In the genomic region with DNA sequence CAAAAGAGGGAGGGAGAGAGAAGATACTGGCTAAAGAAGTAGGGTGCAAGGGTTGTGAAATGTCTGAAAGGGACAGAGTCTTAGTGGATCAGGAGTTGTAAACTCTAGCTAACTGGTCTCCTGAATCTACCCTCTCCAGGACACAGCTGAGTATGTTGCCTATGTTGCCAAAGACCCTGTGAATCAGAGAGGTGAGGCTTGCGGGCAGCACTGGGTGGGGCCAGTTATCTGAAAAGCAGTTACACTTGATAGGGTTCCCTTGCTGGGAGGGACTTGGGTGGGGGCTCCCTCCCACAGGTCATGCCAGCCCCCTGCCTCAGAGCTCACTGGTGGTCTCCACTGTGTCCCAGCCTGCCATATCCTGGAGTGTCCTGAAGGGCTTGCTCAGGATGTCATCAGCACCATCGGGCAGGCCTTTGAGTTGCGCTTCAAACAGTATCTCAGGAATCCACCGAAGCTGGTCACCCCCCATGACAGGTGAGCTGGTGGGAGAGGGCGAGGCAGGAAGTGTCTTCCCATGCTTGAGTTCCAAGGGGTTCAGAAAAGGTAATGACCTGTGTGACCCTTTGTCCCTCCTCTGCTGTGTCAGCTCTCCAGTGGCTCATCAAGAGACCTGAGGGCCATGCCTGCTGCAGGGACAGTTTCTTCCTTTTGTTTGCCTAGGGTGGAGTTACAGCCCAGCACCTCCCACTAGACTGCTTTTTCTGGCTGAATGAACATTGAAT, we compare ENCODE assay signal across 17 mouse cellular contexts. TPM values are rescaled to one million over a fixed set of nuclear protein-coding genes. Genes with fewer than 3 reads are reported as not detected.
DNase-seq lines count a peak whose midpoint lies in the region; ATAC-seq and TF ChIP-seq lines count a peak whose summit lies in the region.
"Had no signal": no experiment of that assay in that cellular context is flagged by ENCODE, and none has a peak within 500 bp of the region (broad histone marks: within the 10 kb centered on the region; RNA-seq: fewer than 3 reads in every experiment).

No protein-coding gene starts in this region.

- H3K4me1 ChIP-seq in hindbrain, embryonic 12.5 days: peaks cover 29% of the 10 kb centered on the region
- H3K4me1 ChIP-seq in hindbrain, embryonic 14.5 days (replicated peaks; ENCODE audit: control insufficient read depth, insufficient read depth, low read length): peaks cover 18% of the 10 kb centered on the region
- H3K4me1 ChIP-seq in ES-Bruce4 (ENCODE audit: control insufficient read depth, insufficient read depth, low read length): peaks cover 13% of the 10 kb centered on the region
- H3K4me1 ChIP-seq in embryonic facial prominence, embryonic 10.5 days: peaks cover 48% of the 10 kb centered on the region
- peaks cover 81% of the 10 kb centered on the region for H3K4me1 ChIP-seq in liver, embryonic 15.5 days (replicated peaks)
- H3K4me1 ChIP-seq in midbrain, embryonic 15.5 days: peaks cover 16% of the 10 kb centered on the region
- H3K4me1 ChIP-seq in forebrain, embryonic 13.5 days: peaks cover 25% of the 10 kb centered on the region

- H3K9ac ChIP-seq in hindbrain, embryonic 12.5 days: no peak overlapping the region
- H3K9ac ChIP-seq in hindbrain, embryonic 14.5 days: no peak overlapping the region
- no peak overlapping the region for H3K9ac ChIP-seq in ES-Bruce4 (ENCODE audit: low read depth, poor library complexity, severe bottlenecking)
- H3K9ac ChIP-seq in liver, embryonic 15.5 days: peak overlapping the region; percentile 22; the same call in 1 of the 2 replicates
- no peak overlapping the region for H3K9ac ChIP-seq in midbrain, embryonic 15.5 days
- no peak overlapping the region for H3K9ac ChIP-seq in forebrain, embryonic 13.5 days
- H3K9ac ChIP-seq: hindbrain, embryonic 15.5 days; neural tube, embryonic 12.5 days had no signal

- TF ChIP-seq CTCF in ES-Bruce4 (IDR thresholded peaks at IDR 0.05; ENCODE audit: low read depth, low read length): no peak

- H3K4me3 ChIP-seq in hindbrain, embryonic 12.5 days: no peak overlapping the region
- H3K4me3 ChIP-seq in hindbrain, embryonic 14.5 days (replicated peaks; ENCODE audit: low read length): no peak overlapping the region
- no peak overlapping the region for H3K4me3 ChIP-seq in ES-Bruce4 (ENCODE audit: low read depth, low read length)
- H3K4me3 ChIP-seq in embryonic facial prominence, embryonic 10.5 days: peak overlapping the region; percentile 11; the same call in 1 of the 2 replicates
- peak overlapping the region; percentile 21 for H3K4me3 ChIP-seq in liver, embryonic 15.5 days (replicated peaks)
- H3K4me3 ChIP-seq in midbrain, embryonic 15.5 days: no peak overlapping the region
- H3K4me3 ChIP-seq in forebrain, embryonic 13.5 days: no peak overlapping the region
- H3K4me3 ChIP-seq: hindbrain, embryonic 15.5 days; layer of hippocampus, adult 2 months; neural tube, embryonic 12.5 days had no signal

- 0 out of 2 replicates have a peak overlapping the region, but pooled peaks have one; percentile 1 for H3K4me2 ChIP-seq in hindbrain, embryonic 12.5 days (replicated peaks)
- no peak overlapping the region for H3K4me2 ChIP-seq in hindbrain, embryonic 14.5 days (replicated peaks)
- peak overlapping the region; percentile 95 for H3K4me2 ChIP-seq in liver, embryonic 15.5 days
- no peak overlapping the region for H3K4me2 ChIP-seq in midbrain, embryonic 15.5 days
- H3K4me2 ChIP-seq in forebrain, embryonic 13.5 days: no peak overlapping the region
- H3K4me2 ChIP-seq: hindbrain, embryonic 15.5 days had no signal

- no peaks in the 10 kb centered on the region for H3K9me3 ChIP-seq in hindbrain, embryonic 12.5 days (replicated peaks)
- H3K9me3 ChIP-seq in hindbrain, embryonic 14.5 days (ENCODE audit: control insufficient read depth, low read length): no peaks in the 10 kb centered on the region
- no peaks in the 10 kb centered on the region for H3K9me3 ChIP-seq in ES-Bruce4 (replicated peaks; ENCODE audit: control insufficient read depth, insufficient read depth, low read length, poor library complexity, severe bottlenecking)
- no peaks in the 10 kb centered on the region for H3K9me3 ChIP-seq in embryonic facial prominence, embryonic 10.5 days
- no peaks in the 10 kb centered on the region for H3K9me3 ChIP-seq in liver, embryonic 15.5 days (replicated peaks)
- no peaks in the 10 kb centered on the region for H3K9me3 ChIP-seq in midbrain, embryonic 15.5 days
- H3K9me3 ChIP-seq in forebrain, embryonic 13.5 days (replicated peaks): no peaks in the 10 kb centered on the region
- H3K9me3 ChIP-seq: hindbrain, embryonic 15.5 days; neural tube, embryonic 12.5 days had no signal

- TF ChIP-seq POLR2A in ES-Bruce4 (IDR thresholded peaks at IDR 0.05; ENCODE audit: insufficient read depth, low read length): no peak

- no peak for DNase-seq in hindbrain, embryonic 14.5 days (ENCODE audit: low spot score)
- DNase-seq in embryonic facial prominence, embryonic 10.5 days (ENCODE audit: low spot score): no peak
- DNase-seq in spleen, postnatal 14 days (ENCODE audit: low spot score in 2 of 2): no peak
- DNase-seq: cerebellum, postnatal 25 days; gastrocnemius, postnatal 36 days; kidney, adult 8-10 months; lung, adult 18-20 months had no signal

- H3K27ac ChIP-seq in hindbrain, embryonic 12.5 days: no peak overlapping the region
- no peak overlapping the region for H3K27ac ChIP-seq in hindbrain, embryonic 14.5 days
- peak overlapping the region; percentile 40 for H3K27ac ChIP-seq in ES-Bruce4 (ENCODE audit: insufficient read depth, low read length)
- no peak overlapping the region for H3K27ac ChIP-seq in embryonic facial prominence, embryonic 10.5 days (replicated peaks)
- H3K27ac ChIP-seq in liver, embryonic 15.5 days (replicated peaks): peak overlapping the region; percentile 84
- H3K27ac ChIP-seq in midbrain, embryonic 15.5 days: no peak overlapping the region
- H3K27ac ChIP-seq in forebrain, embryonic 13.5 days: no peak overlapping the region
- H3K27ac ChIP-seq: hindbrain, embryonic 15.5 days; layer of hippocampus, adult 2 months; macrophage; neural tube, embryonic 12.5 days had no signal

- H3K36me3 ChIP-seq in hindbrain, embryonic 12.5 days: peaks cover 25% of the 10 kb centered on the region
- peaks cover 27% of the 10 kb centered on the region for H3K36me3 ChIP-seq in hindbrain, embryonic 14.5 days (replicated peaks; ENCODE audit: control insufficient read depth, insufficient read depth)
- H3K36me3 ChIP-seq in ES-Bruce4 (ENCODE audit: control insufficient read depth, insufficient read depth, low read length, poor library complexity, severe bottlenecking): peaks cover 16% of the 10 kb centered on the region
- H3K36me3 ChIP-seq in embryonic facial prominence, embryonic 10.5 days (replicated peaks): peaks cover 59% of the 10 kb centered on the region
- peaks cover 66% of the 10 kb centered on the region for H3K36me3 ChIP-seq in liver, embryonic 15.5 days (replicated peaks)
- H3K36me3 ChIP-seq in midbrain, embryonic 15.5 days (replicated peaks): no peaks in the 10 kb centered on the region
- peaks cover 19% of the 10 kb centered on the region for H3K36me3 ChIP-seq in forebrain, embryonic 13.5 days (ENCODE audit: poor library complexity, severe bottlenecking)
- H3K36me3 ChIP-seq: hindbrain, embryonic 15.5 days had no signal

- no peak for ATAC-seq in hindbrain, embryonic 12.5 days (ENCODE audit: low FRiP score)
- ATAC-seq in hindbrain, embryonic 14.5 days (ENCODE audit: low FRiP score): no peak
- peak; percentile 36 for ATAC-seq in liver, embryonic 15.5 days (ENCODE audit: insufficient read depth)
- no peak for ATAC-seq in midbrain, embryonic 15.5 days (replicated peaks)
- no peak for ATAC-seq in forebrain, embryonic 13.5 days
- ATAC-seq: midbrain, embryonic 16.5 days had no signal

- no peak for TF ChIP-seq EP300 in ES-Bruce4 (IDR thresholded peaks at IDR 0.05; ENCODE audit: insufficient read depth, low read depth, low read length)

- H3K27me3 ChIP-seq in hindbrain, embryonic 12.5 days: no peaks in the 10 kb centered on the region
- no peaks in the 10 kb centered on the region for H3K27me3 ChIP-seq in hindbrain, embryonic 14.5 days (ENCODE audit: control insufficient read depth, insufficient read depth, low read length)
- H3K27me3 ChIP-seq in ES-Bruce4 (ENCODE audit: control insufficient read depth, insufficient read depth, low read length, poor library complexity, severe bottlenecking): no peaks in the 10 kb centered on the region
- H3K27me3 ChIP-seq in embryonic facial prominence, embryonic 10.5 days (replicated peaks; ENCODE audit: low read depth, poor library complexity, severe bottlenecking): no peaks in the 10 kb centered on the region
- no peaks in the 10 kb centered on the region for H3K27me3 ChIP-seq in liver, embryonic 15.5 days
- no peaks in the 10 kb centered on the region for H3K27me3 ChIP-seq in midbrain, embryonic 15.5 days (replicated peaks)
- no peaks in the 10 kb centered on the region for H3K27me3 ChIP-seq in forebrain, embryonic 13.5 days
- H3K27me3 ChIP-seq: hindbrain, embryonic 15.5 days; neural tube, embryonic 12.5 days had no signal

- WGBS in hindbrain, embryonic 12.5 days: 90% methylated on average over 5 of the region's 5 CpGs
- 88% methylated on average over 5 of the region's 5 CpGs for WGBS in hindbrain, embryonic 14.5 days
- 93% methylated on average over 5 of the region's 5 CpGs for WGBS in embryonic facial prominence, embryonic 10.5 days
- 48% methylated on average over 5 of the region's 5 CpGs for WGBS in liver, embryonic 15.5 days (ENCODE audit: insufficient replicate concordance)
- 93% methylated on average over 5 of the region's 5 CpGs for WGBS in midbrain, embryonic 15.5 days
- 87% methylated on average over 5 of the region's 5 CpGs for WGBS in forebrain, embryonic 13.5 days

RNA-seq across cellular contexts. Expression of a gene that starts 5.4 kb away (rescaled TPM):
- 63.8 and 66.1 TPM in 2 replicates for polyA plus RNA-seq in hindbrain, embryonic 12.5 days (2016; fragmentation: Nextera tagmentation; extraction: Ambion mirVana)
- 47.1 and 50.6 TPM in 2 replicates for polyA plus RNA-seq in hindbrain, embryonic 14.5 days (2014; fragmentation: Nextera tagmentation; extraction: Ambion mirVana)
- polyA plus RNA-seq in ES-Bruce4 (2011; ENCODE audit: insufficient read depth, insufficient read length, low read depth, missing spikeins): 41.7 and 43.3 TPM in 2 replicates
- 47.4 and 48.9 TPM in 2 replicates for polyA plus RNA-seq in embryonic facial prominence, embryonic 10.5 days (2016; fragmentation: Nextera tagmentation; extraction: Ambion mirVana)
- 10.1 and 10.6 TPM in 2 replicates for polyA plus RNA-seq in liver, embryonic 15.5 days (2015; fragmentation: Nextera tagmentation; extraction: Ambion mirVana)
- polyA plus RNA-seq in midbrain, embryonic 15.5 days (2015; fragmentation: Nextera tagmentation; extraction: Ambion mirVana): 44.0 and 45.6 TPM in 2 replicates
- polyA plus RNA-seq in forebrain, embryonic 13.5 days (2015; fragmentation: Nextera tagmentation; extraction: Ambion mirVana): 30.4 and 32.4 TPM in 2 replicates

RNA-seq across cellular contexts. Expression of a gene that starts 6.3 kb away (rescaled TPM):
- 54.8 and 61.2 TPM in 2 replicates for polyA plus RNA-seq in hindbrain, embryonic 12.5 days (2016; fragmentation: Nextera tagmentation; extraction: Ambion mirVana)
- 12.1 and 13.9 TPM in 2 replicates for polyA plus RNA-seq in hindbrain, embryonic 14.5 days (2014; fragmentation: Nextera tagmentation; extraction: Ambion mirVana)
- 87.4 and 88.9 TPM in 2 replicates for polyA plus RNA-seq in ES-Bruce4 (2011; ENCODE audit: insufficient read depth, insufficient read length, low read depth, missing spikeins)
- polyA plus RNA-seq in embryonic facial prominence, embryonic 10.5 days (2016; fragmentation: Nextera tagmentation; extraction: Ambion mirVana): 82.0 and 82.1 TPM in 2 replicates
- 44.8 and 50.6 TPM in 2 replicates for polyA plus RNA-seq in liver, embryonic 15.5 days (2015; fragmentation: Nextera tagmentation; extraction: Ambion mirVana)
- polyA plus RNA-seq in midbrain, embryonic 15.5 days (2015; fragmentation: Nextera tagmentation; extraction: Ambion mirVana): 17.2 and 19.8 TPM in 2 replicates
- polyA plus RNA-seq in forebrain, embryonic 13.5 days (2015; fragmentation: Nextera tagmentation; extraction: Ambion mirVana): 15.9 and 16.7 TPM in 2 replicates

RNA-seq across cellular contexts. Expression of a gene that starts 6.4 kb away (rescaled TPM):
- 249 and 274 TPM in 2 replicates for polyA plus RNA-seq in hindbrain, embryonic 12.5 days (2016; fragmentation: Nextera tagmentation; extraction: Ambion mirVana)
- polyA plus RNA-seq in hindbrain, embryonic 14.5 days (2014; fragmentation: Nextera tagmentation; extraction: Ambion mirVana): 94.0 and 99.4 TPM in 2 replicates
- polyA plus RNA-seq in ES-Bruce4 (2011; ENCODE audit: insufficient read depth, insufficient read length, low read depth, missing spikeins): 290 and 304 TPM in 2 replicates
- polyA plus RNA-seq in embryonic facial prominence, embryonic 10.5 days (2016; fragmentation: Nextera tagmentation; extraction: Ambion mirVana): 786 and 805 TPM in 2 replicates
- 210 and 229 TPM in 2 replicates for polyA plus RNA-seq in liver, embryonic 15.5 days (2015; fragmentation: Nextera tagmentation; extraction: Ambion mirVana)
- 86.7 and 91.2 TPM in 2 replicates for polyA plus RNA-seq in midbrain, embryonic 15.5 days (2015; fragmentation: Nextera tagmentation; extraction: Ambion mirVana)
- polyA plus RNA-seq in forebrain, embryonic 13.5 days (2015; fragmentation: Nextera tagmentation; extraction: Ambion mirVana): 352 TPM in 2 replicates

RNA-seq across cellular contexts. Expression of a gene that starts 11.9 kb away (rescaled TPM):
- polyA plus RNA-seq in hindbrain, embryonic 12.5 days (2016; fragmentation: Nextera tagmentation; extraction: Ambion mirVana): 25.3 and 26.2 TPM in 2 replicates
- polyA plus RNA-seq in hindbrain, embryonic 14.5 days (2014; fragmentation: Nextera tagmentation; extraction: Ambion mirVana): 9.8 and 12.8 TPM in 2 replicates
- 12.2 and 13.6 TPM in 2 replicates for polyA plus RNA-seq in ES-Bruce4 (2011; ENCODE audit: insufficient read depth, insufficient read length, low read depth, missing spikeins)
- 17.5 and 20.1 TPM in 2 replicates for polyA plus RNA-seq in embryonic facial prominence, embryonic 10.5 days (2016; fragmentation: Nextera tagmentation; extraction: Ambion mirVana)
- polyA plus RNA-seq in liver, embryonic 15.5 days (2015; fragmentation: Nextera tagmentation; extraction: Ambion mirVana): 7.4 and 8.1 TPM in 2 replicates
- polyA plus RNA-seq in midbrain, embryonic 15.5 days (2015; fragmentation: Nextera tagmentation; extraction: Ambion mirVana): 15.7 and 18.4 TPM in 2 replicates
- 10.2 TPM in 2 replicates for polyA plus RNA-seq in forebrain, embryonic 13.5 days (2015; fragmentation: Nextera tagmentation; extraction: Ambion mirVana)

RNA-seq across cellular contexts. Expression of a gene that starts 12.9 kb away (rescaled TPM):
- polyA plus RNA-seq in hindbrain, embryonic 12.5 days (2016; fragmentation: Nextera tagmentation; extraction: Ambion mirVana): 36.1 and 36.9 TPM in 2 replicates
- 30.8 and 33.4 TPM in 2 replicates for polyA plus RNA-seq in hindbrain, embryonic 14.5 days (2014; fragmentation: Nextera tagmentation; extraction: Ambion mirVana)
- polyA plus RNA-seq in ES-Bruce4 (2011; ENCODE audit: insufficient read depth, insufficient read length, low read depth, missing spikeins): 16.5 and 25.1 TPM in 2 replicates
- 25.3 and 28.2 TPM in 2 replicates for polyA plus RNA-seq in embryonic facial prominence, embryonic 10.5 days (2016; fragmentation: Nextera tagmentation; extraction: Ambion mirVana)
- 14.3 and 16.4 TPM in 2 replicates for polyA plus RNA-seq in liver, embryonic 15.5 days (2015; fragmentation: Nextera tagmentation; extraction: Ambion mirVana)
- 35.9 and 36.5 TPM in 2 replicates for polyA plus RNA-seq in midbrain, embryonic 15.5 days (2015; fragmentation: Nextera tagmentation; extraction: Ambion mirVana)
- polyA plus RNA-seq in forebrain, embryonic 13.5 days (2015; fragmentation: Nextera tagmentation; extraction: Ambion mirVana): 36.3 and 39.4 TPM in 2 replicates

Comparison
In these comparisons a context has a peak if more than half of its experiments do, and no peak if none do; other contexts are left out.
1. H3K4me2 ChIP-seq: peak in hindbrain, embryonic 12.5 days (single experiment) and liver, embryonic 15.5 days (single experiment); none in hindbrain, embryonic 14.5 days (single experiment), midbrain, embryonic 15.5 days (single experiment) and forebrain, embryonic 13.5 days (single experiment).
2. H3K27ac ChIP-seq: peak in ES-Bruce4 (single experiment) and liver, embryonic 15.5 days (single experiment); none in hindbrain, embryonic 12.5 days (single experiment), hindbrain, embryonic 14.5 days (single experiment), embryonic facial prominence, embryonic 10.5 days (single experiment), midbrain, embryonic 15.5 days (single experiment) and forebrain, embryonic 13.5 days (single experiment).
3. H3K4me3 ChIP-seq: peak in embryonic facial prominence, embryonic 10.5 days (single experiment) and liver, embryonic 15.5 days (single experiment); none in hindbrain, embryonic 12.5 days (single experiment), hindbrain, embryonic 14.5 days (single experiment), ES-Bruce4 (single experiment), midbrain, embryonic 15.5 days (single experiment) and forebrain, embryonic 13.5 days (single experiment).